Mouse (Mus musculus): Measurements from ENCODE around the gene Ltv1.

The Ltv1 gene

GRCm38 (mm10) chr10:13189881-13190280 lies 3.1 kb downstream of the Ltv1 start:
- no peak for DNase-seq

- DNase-seq: no peak
Observed at GRCm38 (mm10) chr10:13186754-13187153, 6.2 kb downstream of the Ltv1 start.

- DNase-seq: no peak
Observed at GRCm38 (mm10) chr10:13184170-13184766, 8.7 kb downstream of the Ltv1 start.

- DNase-seq: no peak
Observed at GRCm38 (mm10) chr10:13180211-13180610, 12.8 kb downstream of the Ltv1 start.

GRCm38 (mm10) chr10:13177973-13178624 lies 14.9 kb downstream of the Ltv1 start, which contains the start of gene Zc2hc1b:
TSS of gene Zc2hc1b (minus strand) at chr10:13178023.
- DNase-seq: no peak

- no peak for DNase-seq
Observed at GRCm38 (mm10) chr10:13175866-13176265, 17.1 kb downstream of the Ltv1 start.

GRCm38 (mm10) chr10:13172798-13173221 lies 20.2 kb downstream of the Ltv1 start:
- no peak for DNase-seq

GRCm38 (mm10) chr10:13171461-13171860 lies 21.5 kb downstream of the Ltv1 start:
- no peak for DNase-seq

GRCm38 (mm10) chr10:13170739-13171448 lies 22.1 kb downstream of the Ltv1 start:
- no peak for DNase-seq

GRCm38 (mm10) chr10:13168461-13168860 lies 24.5 kb downstream of the Ltv1 start:
- no peak for DNase-seq

GRCm38 (mm10) chr10:13162031-13162430 lies 30.9 kb downstream of the Ltv1 start:
- DNase-seq: no peak

GRCm38 (mm10) chr10:13160913-13161312 lies 32.1 kb downstream of the Ltv1 start:
- no peak for DNase-seq

GRCm38 (mm10) chr10:13155377-13155776 lies 37.6 kb downstream of the Ltv1 start:
- DNase-seq: no peak

- DNase-seq: no peak
Observed at GRCm38 (mm10) chr10:13152811-13153364, 40.1 kb downstream of the Ltv1 start.

- no peak for DNase-seq
Observed at GRCm38 (mm10) chr10:13151353-13151752, 41.6 kb downstream of the Ltv1 start.

GRCm38 (mm10) chr10:13150435-13150834 lies 42.5 kb downstream of the Ltv1 start:
- DNase-seq: no peak

- no peak for DNase-seq
Observed at GRCm38 (mm10) chr10:13140434-13140833, 52.5 kb downstream of the Ltv1 start.

GRCm38 (mm10) chr10:13137906-13138305 lies 55.1 kb downstream of the Ltv1 start:
- no peak for DNase-seq

GRCm38 (mm10) chr10:13135751-13136150 lies 57.2 kb downstream of the Ltv1 start:
- no peak for DNase-seq

GRCm38 (mm10) chr10:13135276-13135675 lies 57.7 kb downstream of the Ltv1 start:
- no peak for DNase-seq

GRCm38 (mm10) chr10:13133850-13134249 lies 59.1 kb downstream of the Ltv1 start:
- no peak for DNase-seq

Measured in spleen, adult 18-20 months (tissue).